Mouse (Mus musculus): ENCODE data around the gene Cpxm2.

DNA sequence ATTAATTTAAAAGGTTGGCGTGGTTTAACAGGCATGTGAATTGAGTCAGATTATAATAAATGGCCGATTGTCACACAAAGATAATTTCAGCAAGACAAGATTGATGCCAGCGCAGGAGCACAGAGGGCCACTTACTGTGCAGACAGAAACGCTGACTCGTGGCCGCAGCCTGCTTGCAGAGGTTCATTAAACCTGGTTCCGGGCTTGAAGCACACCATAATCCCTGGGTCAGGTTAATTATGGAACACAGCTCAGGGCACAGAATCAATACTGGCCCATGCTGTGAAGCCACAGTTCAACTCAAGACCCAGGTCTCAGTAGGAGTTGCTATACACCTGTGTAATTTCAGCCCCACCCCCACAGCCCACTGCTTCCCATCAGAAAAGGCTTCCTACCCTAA is 98.0 kb downstream of the Cpxm2 start:
- TF ChIP-seq CTCF (IDR thresholded peaks at IDR 0.05; ENCODE audit: extremely low read depth, insufficient read depth, insufficient read length, insufficient replicate concordance) (no peak), POLR2A (IDR thresholded peaks at IDR 0.05; ENCODE audit: low read depth, low read length) (no peak)

Data from spleen, adult 2 months (tissue).